ENCODE assay signal across 8 mouse cellular contexts in the genomic region with DNA sequence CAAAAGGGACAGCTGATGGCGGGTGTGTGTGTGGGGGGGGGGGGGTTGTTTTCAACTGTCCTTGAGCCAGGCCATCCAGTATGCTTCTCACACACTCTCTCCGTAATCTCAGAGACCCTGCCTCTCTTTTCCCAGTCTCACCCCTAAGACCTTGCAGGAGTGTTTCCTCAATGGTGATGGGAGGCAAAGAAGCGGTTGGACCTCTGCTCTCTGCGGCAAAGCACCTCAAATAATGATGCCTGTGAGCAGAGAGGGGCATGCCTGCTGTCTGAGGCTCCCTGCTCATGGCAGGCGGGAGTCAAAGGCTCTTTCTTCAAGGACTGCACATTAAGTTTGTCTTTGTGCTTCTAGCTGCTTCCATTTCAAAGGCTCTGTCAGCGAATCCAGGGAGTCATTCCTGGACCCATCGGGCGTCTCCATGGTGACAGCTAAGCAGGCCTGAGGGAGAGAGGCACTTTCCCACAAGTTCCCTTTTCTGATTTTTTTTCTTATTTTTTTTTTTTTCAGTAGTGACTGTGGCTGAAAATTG. TPM values are rescaled to one million over a fixed set of nuclear protein-coding genes. Genes with fewer than 3 reads are reported as not detected.
DNase-seq lines count a peak whose midpoint lies in the region; ATAC-seq lines count a peak whose summit lies in the region.

No protein-coding gene starts in this region.

- intact Hi-C loops in heart, postnatal 10 days (cut with DNase I), result no loop called here

- 8% methylated on average over 8 of the region's 8 CpGs for WGBS in forebrain, embryonic 13.5 days

- H3K4me2 ChIP-seq in forebrain, embryonic 13.5 days, result peak overlapping the region; percentile 27; the same call in 1 of the 2 replicates

- H3K9me3 ChIP-seq in forebrain, embryonic 13.5 days (replicated peaks), result no peaks in the 10 kb centered on the region

- no peaks in the 10 kb centered on the region for H3K36me3 ChIP-seq in forebrain, embryonic 13.5 days (ENCODE audit: poor library complexity, severe bottlenecking)

- peak; percentile 36 to 59 for DNase-seq in layer of hippocampus, postnatal 14 days (ENCODE audit: low spot score in 2 of 2)
- DNase-seq in neural tube, embryonic 10.5 days (ENCODE audit: extremely low spot score, low spot score), result peak; percentile 52
- no peak for DNase-seq in spleen, postnatal 36 days (ENCODE audit: low spot score in 2 of 2)
- no peak for DNase-seq in heart, postnatal 10 days
- no peak for DNase-seq in ovary, postnatal 14 days (ENCODE audit: low spot score)
- DNase-seq in kidney, postnatal 14 days, result no peak

- peak; percentile 74 for ATAC-seq in common myeloid progenitor, adult 5-6 weeks (replicated peaks; ENCODE audit: low read depth, poor library complexity, severe bottlenecking)
- ATAC-seq in forebrain, embryonic 13.5 days, result peak; percentile 76

- H3K4me1 ChIP-seq in forebrain, embryonic 13.5 days, result peaks cover 50% of the 10 kb centered on the region

- H3K27ac ChIP-seq in forebrain, embryonic 13.5 days, result peak overlapping the region; percentile 86

- no peak overlapping the region; the same call in 1 of the 2 replicates for H3K9ac ChIP-seq in forebrain, embryonic 13.5 days

- H3K27me3 ChIP-seq in forebrain, embryonic 13.5 days, result no peaks in the 10 kb centered on the region

- no peak overlapping the region for H3K4me3 ChIP-seq in forebrain, embryonic 13.5 days

RNA-seq across cellular contexts. Expression of a gene that starts 31.1 kb away (rescaled TPM):
- 0.39 TPM in 1 of 2 replicates, not detected in the other for total RNA-seq in common myeloid progenitor, adult 5-6 weeks (2017)
- 1.1 and 1.2 TPM in 2 replicates for polyA plus RNA-seq in forebrain, embryonic 13.5 days (2015; fragmentation: Nextera tagmentation; extraction: Ambion mirVana)
- 1 to 10 TPM; 1.6 to 1.7 TPM for total RNA-seq in layer of hippocampus, postnatal 14 days (2021)
- 10 to 100 TPM; 18.3 to 22.4 TPM for total RNA-seq in heart, postnatal 10 days (2021)

RNA-seq across cellular contexts. Expression of a gene that starts 59.0 kb away (rescaled TPM):
- total RNA-seq in common myeloid progenitor, adult 5-6 weeks (2017), result 2.1 TPM in 1 of 2 replicates, not detected in the other
- 2.2 and 3.1 TPM in 2 replicates for polyA plus RNA-seq in forebrain, embryonic 13.5 days (2015; fragmentation: Nextera tagmentation; extraction: Ambion mirVana)
- under 1 TPM in 1 of 2 experiments, not detected in 1; 0.36 TPM for total RNA-seq in layer of hippocampus, postnatal 14 days (2021)
- not detected for total RNA-seq in heart, postnatal 10 days (2021)

Comparison
In these comparisons a context has a peak if more than half of its experiments do, and no peak if none do; other contexts are left out.
1. DNase-seq: peak in layer of hippocampus, postnatal 14 days (2 of 2) and neural tube, embryonic 10.5 days (single experiment); none in spleen, postnatal 36 days (0 of 2), heart, postnatal 10 days (0 of 2), ovary, postnatal 14 days (single experiment) and kidney, postnatal 14 days (single experiment).
2. RNA of a gene that starts 31.1 kb away (total RNA-seq): 18.3 to 22.4 TPM in heart, postnatal 10 days; 1.6 to 1.7 TPM in layer of hippocampus, postnatal 14 days and 0.39 TPM in common myeloid progenitor, adult 5-6 weeks; every median in the first group is over 4 times any median in the second.